Mouse (Mus musculus): ENCODE results near the gene Tff2. TPM values are rescaled to one million over a fixed set of nuclear protein-coding genes. Genes with fewer than 3 reads are reported as not detected.

Gene Tff2
- polyA plus RNA-seq, 1 experiment from 2014 or later, result not detected

DNA sequence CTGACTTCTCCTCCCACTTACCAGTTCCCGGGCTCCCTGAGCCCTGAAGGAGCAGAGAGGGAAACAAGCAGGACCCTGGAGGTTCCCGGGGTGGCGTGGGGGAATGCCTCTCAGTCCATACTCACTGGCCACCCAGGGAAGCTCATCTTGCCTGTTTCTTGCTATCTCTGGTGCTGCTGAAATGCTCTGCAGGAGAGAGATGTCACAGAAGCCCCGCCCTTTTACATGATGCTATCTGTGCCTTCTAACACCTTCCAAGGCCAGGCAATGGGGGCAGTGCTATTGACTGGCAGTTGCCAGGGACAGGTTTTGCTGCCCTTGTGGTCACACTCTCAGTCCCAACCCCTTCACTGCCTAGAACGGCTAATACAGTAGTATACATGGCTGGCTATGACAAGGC, 45.3 kb downstream of the Tff2 start:
- no peak overlapping the region for H3K4me3 ChIP-seq (ENCODE audit: control insufficient read depth in 1 of 2, insufficient read depth in 1 of 2, low read depth in 1 of 2, low read length in 2 of 2)
- 57% methylated on average over 5 of the region's 5 CpGs for WGBS
- ATAC-seq (ENCODE audit: insufficient number of reproducible peaks, insufficient read depth, low FRiP score, low read depth), result no peak

DNA sequence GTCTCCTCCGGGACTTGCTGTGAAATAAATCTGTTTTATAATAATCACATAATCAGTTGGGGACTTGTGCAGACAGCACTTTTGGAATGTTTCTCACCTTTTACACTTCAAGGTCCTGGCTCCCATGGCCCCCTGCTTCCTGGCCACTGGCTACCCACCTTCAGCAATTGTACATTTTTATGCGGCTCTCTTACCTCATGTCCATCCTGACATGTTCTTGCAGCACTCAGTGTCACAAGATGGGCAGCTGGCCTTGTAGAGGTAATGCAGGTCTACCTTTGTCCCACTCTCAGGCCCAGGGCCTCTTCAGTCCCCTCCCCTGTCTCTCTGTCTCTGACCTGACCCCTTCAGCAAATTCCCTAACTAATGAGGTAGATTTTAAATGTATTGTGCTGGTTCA, 47.2 kb downstream of the Tff2 start:
- Histone ChIP-seq H3K9me3 (ENCODE audit: control insufficient read depth, low read length) (peaks cover 8% of the 10 kb centered on the region), H3K4me2 (ENCODE audit: low read length) (no peak overlapping the region), H3K4me3 (ENCODE audit: control insufficient read depth in 1 of 2, insufficient read depth in 1 of 2, low read depth in 1 of 2, low read length in 2 of 2) (no peak overlapping the region), H3K36me3 (ENCODE audit: control insufficient read depth, insufficient read depth, low read length) (peaks cover 9% of the 10 kb centered on the region; the same call in 1 of the 2 replicates), H3K9ac (ENCODE audit: low read length) (no peak overlapping the region), H3K27me3 (ENCODE audit: control insufficient read depth, insufficient read depth, low read length) (no peaks in the 10 kb centered on the region), H3K27ac (replicated peaks in 1 of 2; ENCODE audit: control insufficient read depth in 1 of 2, insufficient read depth in 1 of 2, low read depth in 2 of 2, low read length in 2 of 2) (no peak overlapping the region), H3K4me1 (ENCODE audit: control insufficient read depth in 2 of 2, insufficient read depth in 2 of 2, low read length in 2 of 2) (peaks cover 0 to 2% of the 10 kb centered on the region in 2 experiments; a peak in 1 of 4 replicates)
- no peak for ATAC-seq (ENCODE audit: insufficient number of reproducible peaks, insufficient read depth, low FRiP score, low read depth)
- 88% methylated on average over 2 of the region's 2 CpGs for WGBS

More for the DNA sequence above, 45.3 kb downstream of the Tff2 start:
- Histone ChIP-seq H3K4me1 (ENCODE audit: control insufficient read depth in 2 of 2, insufficient read depth in 2 of 2, low read length in 2 of 2) (peaks cover 0 to 2% of the 10 kb centered on the region in 2 experiments; a peak in 1 of 4 replicates), H3K9ac (ENCODE audit: low read length) (no peak overlapping the region), H3K27me3 (ENCODE audit: control insufficient read depth, insufficient read depth, low read length) (no peaks in the 10 kb centered on the region), H3K4me2 (ENCODE audit: low read length) (no peak overlapping the region), H3K9me3 (ENCODE audit: control insufficient read depth, low read length) (peaks cover 3% of the 10 kb centered on the region; the same call in 1 of the 2 replicates), H3K27ac (replicated peaks in 1 of 2; ENCODE audit: control insufficient read depth in 1 of 2, insufficient read depth in 1 of 2, low read depth in 2 of 2, low read length in 2 of 2) (no peak overlapping the region), H3K36me3 (ENCODE audit: control insufficient read depth, insufficient read depth, low read length) (peaks cover 9% of the 10 kb centered on the region)

DNA sequence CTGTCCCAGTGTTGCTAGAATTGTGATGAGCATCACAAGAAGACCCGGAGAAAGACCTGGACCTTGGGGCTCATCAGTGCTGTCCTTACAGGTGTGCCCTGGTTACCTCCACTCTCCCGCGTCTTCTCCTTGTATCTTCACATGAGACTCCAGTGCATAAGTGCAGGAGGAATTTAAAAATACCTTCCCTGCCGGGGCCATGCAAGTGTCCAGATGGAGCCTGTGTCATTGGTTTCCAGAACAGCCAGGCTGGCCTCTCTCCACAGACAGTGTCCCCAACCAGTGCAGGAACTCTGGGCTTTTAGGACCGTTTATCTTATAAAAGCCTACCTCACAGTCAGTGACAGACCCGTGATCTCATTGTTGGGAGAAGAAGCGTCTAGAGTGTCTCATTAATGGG, 48.5 kb downstream of the Tff2 start:
- Histone ChIP-seq H3K27ac (replicated peaks in 1 of 2; ENCODE audit: control insufficient read depth in 1 of 2, insufficient read depth in 1 of 2, low read depth in 2 of 2, low read length in 2 of 2) (no peak overlapping the region), H3K27me3 (ENCODE audit: control insufficient read depth, insufficient read depth, low read length) (no peaks in the 10 kb centered on the region), H3K4me2 (ENCODE audit: low read length) (no peak overlapping the region), H3K36me3 (ENCODE audit: control insufficient read depth, insufficient read depth, low read length) (peaks cover 9% of the 10 kb centered on the region; the same call in 1 of the 2 replicates), H3K4me3 (ENCODE audit: control insufficient read depth in 1 of 2, insufficient read depth in 1 of 2, low read depth in 1 of 2, low read length in 2 of 2) (no peak overlapping the region), H3K9me3 (ENCODE audit: control insufficient read depth, low read length) (peaks cover 8% of the 10 kb centered on the region), H3K9ac (ENCODE audit: low read length) (no peak overlapping the region), H3K4me1 (ENCODE audit: control insufficient read depth in 2 of 2, insufficient read depth in 2 of 2, low read length in 2 of 2) (peaks cover 8 to 13% of the 10 kb centered on the region in 2 experiments)
- no peak for ATAC-seq (ENCODE audit: insufficient number of reproducible peaks, insufficient read depth, low FRiP score, low read depth)
- 85% methylated on average over 7 of the region's 7 CpGs for WGBS

DNA sequence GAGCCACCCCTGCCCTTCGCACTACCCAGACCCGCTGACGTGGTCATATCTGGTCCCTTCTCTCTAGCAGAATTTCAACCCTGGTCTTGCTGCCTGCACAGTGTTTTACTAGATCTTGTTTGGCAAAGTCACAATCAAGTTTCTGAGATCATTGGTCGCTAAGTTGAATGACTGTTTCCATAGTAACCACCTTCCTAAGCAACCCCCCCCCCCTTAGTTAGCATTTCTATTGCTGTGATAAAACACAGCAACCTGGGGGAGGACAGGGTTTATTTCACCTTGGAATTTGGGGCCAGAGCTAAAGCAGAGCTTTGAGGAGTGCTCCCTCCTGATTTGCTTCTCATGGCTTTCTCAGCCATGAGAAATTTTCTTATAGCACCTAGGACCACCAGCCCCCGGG, 49.3 kb downstream of the Tff2 start:
- peaks cover 16 to 18% of the 10 kb centered on the region in 2 experiments for H3K4me1 ChIP-seq (ENCODE audit: control insufficient read depth in 2 of 2, insufficient read depth in 2 of 2, low read length in 2 of 2)
- no peak overlapping the region for H3K4me2 ChIP-seq (ENCODE audit: low read length)
- no peak overlapping the region for H3K4me3 ChIP-seq (ENCODE audit: control insufficient read depth in 1 of 2, insufficient read depth in 1 of 2, low read depth in 1 of 2, low read length in 2 of 2)
- H3K36me3 ChIP-seq (ENCODE audit: control insufficient read depth, insufficient read depth, low read length), result peaks cover 9% of the 10 kb centered on the region; the same call in 1 of the 2 replicates
- H3K9me3 ChIP-seq (ENCODE audit: control insufficient read depth, low read length), result peaks cover 8% of the 10 kb centered on the region
- H3K27ac ChIP-seq (replicated peaks in 1 of 2; ENCODE audit: control insufficient read depth in 1 of 2, insufficient read depth in 1 of 2, low read depth in 2 of 2, low read length in 2 of 2), result no peak overlapping the region
- H3K27me3 ChIP-seq (ENCODE audit: control insufficient read depth, insufficient read depth, low read length), result no peaks in the 10 kb centered on the region
- ATAC-seq (ENCODE audit: insufficient number of reproducible peaks, insufficient read depth, low FRiP score, low read depth), result no peak
- whole genome bisulfite sequencing, result 58% methylated on average over 5 of the region's 5 CpGs
- no peak overlapping the region for H3K9ac ChIP-seq (ENCODE audit: low read length)

Other genes with a start within 250 kb of the Tff2 start
- gene Glp1r, start 242.5 kb downstream of the Tff2 start, polyA plus RNA-seq (2014; fragmentation: Nextera tagmentation; extraction: Ambion mirVana), result 0.32 TPM in 2 replicates
- not detected in 2 replicates for gene Umodl1, start 189.6 kb downstream of the Tff2 start, polyA plus RNA-seq (2014; fragmentation: Nextera tagmentation; extraction: Ambion mirVana)
- gene Abcg1, start 86.6 kb downstream of the Tff2 start, polyA plus RNA-seq (2014; fragmentation: Nextera tagmentation; extraction: Ambion mirVana), result 10.1 and 10.8 TPM in 2 replicates
- gene Tff3, start 14.6 kb downstream of the Tff2 start, polyA plus RNA-seq (2014; fragmentation: Nextera tagmentation; extraction: Ambion mirVana), result not detected in 2 replicates
- gene Tff1, start 21.0 kb upstream of the Tff2 start, polyA plus RNA-seq (2014; fragmentation: Nextera tagmentation; extraction: Ambion mirVana), result not detected in 2 replicates
- gene Tmprss3, start 54.7 kb upstream of the Tff2 start, polyA plus RNA-seq (2014; fragmentation: Nextera tagmentation; extraction: Ambion mirVana), result 0.09 TPM in 1 of 2 replicates, not detected in the other
- gene Ubash3a, start 63.6 kb upstream of the Tff2 start, polyA plus RNA-seq (2014; fragmentation: Nextera tagmentation; extraction: Ambion mirVana), result 0.50 TPM in 1 of 2 replicates, not detected in the other
- gene Rsph1, start 133.1 kb upstream of the Tff2 start, polyA plus RNA-seq (2014; fragmentation: Nextera tagmentation; extraction: Ambion mirVana), result 1.3 and 1.8 TPM in 2 replicates
- gene Slc37a1, start 142.5 kb upstream of the Tff2 start, polyA plus RNA-seq (2014; fragmentation: Nextera tagmentation; extraction: Ambion mirVana), result 8.0 and 9.1 TPM in 2 replicates
- 6.6 and 9.1 TPM in 2 replicates for gene Pde9a, start 241.9 kb upstream of the Tff2 start, polyA plus RNA-seq (2014; fragmentation: Nextera tagmentation; extraction: Ambion mirVana)